Mouse (Mus musculus) forebrain, embryonic 10.5 days (tissue): ENCODE data around the gene Mrpl24. TPM values are rescaled to one million over a fixed set of nuclear protein-coding genes. Genes with fewer than 3 reads are reported as not detected.
A peak's percentile ranks its signal among the peaks of the same experiment; 100 is the strongest.

Experiments used
- DNase-seq: peaks from one replicate; pipeline ENCODE4 v3.0.0-alpha.2; 2017; ENCODE audit warnings: low spot score; ENCODE audit errors: extremely low spot score
- H3K27ac ChIP-seq: fragments of 300-500 bp; sonication (generic); 2 replicates; pipeline ENCODE4 v1.5.1; 2016; ENCODE audit warnings: mild to moderate bottlenecking
- H3K27me3 ChIP-seq: fragments of 300-500 bp; sonication (generic); 2 replicates; pipeline ENCODE4 v1.6.1; 2016; ENCODE audit warnings: mild to moderate bottlenecking; ENCODE audit not compliant: poor library complexity, severe bottlenecking
- H3K36me3 ChIP-seq: fragments of 300-500 bp; sonication (generic); replicated peaks from 2 replicates; pipeline ENCODE4 v1.6.1; 2016; ENCODE audit warnings: mild to moderate bottlenecking, moderate library complexity
- H3K4me1 ChIP-seq: fragments of 300-500 bp; sonication (generic); 2 replicates; pipeline ENCODE4 v1.6.1; 2016
- H3K4me3 ChIP-seq: fragments of 300-500 bp; sonication (generic); 2 replicates; pipeline ENCODE4 v1.5.1; 2016; ENCODE audit warnings: mild to moderate bottlenecking, moderate library complexity
- H3K9me3 ChIP-seq: fragments of 300-500 bp; sonication (generic); 2 replicates; pipeline ENCODE4 v1.6.1; 2016; ENCODE audit warnings: mild to moderate bottlenecking, moderate library complexity
- WGBS: fragments of 180-500 bp; shearing (Covaris S2); methylation state at CpG from one replicate; pipeline ENCODE4 v1.1.7; 2016; 5-methylcytosine and 5-hydroxymethylcytosine counted together
- polyA plus RNA-seq: library from polyadenylated mRNA; unstranded; fragments of >200 nt; fragmentation: Nextera tagmentation; extraction: Ambion mirVana; gene quantifications from 2 replicates; pipeline ENCODE4 v1.2.1, GENCODE M21; 2016

Gene Mrpl24
- polyA plus RNA-seq, 1 experiment from 2014 or later: 74.8 TPM

DNA sequence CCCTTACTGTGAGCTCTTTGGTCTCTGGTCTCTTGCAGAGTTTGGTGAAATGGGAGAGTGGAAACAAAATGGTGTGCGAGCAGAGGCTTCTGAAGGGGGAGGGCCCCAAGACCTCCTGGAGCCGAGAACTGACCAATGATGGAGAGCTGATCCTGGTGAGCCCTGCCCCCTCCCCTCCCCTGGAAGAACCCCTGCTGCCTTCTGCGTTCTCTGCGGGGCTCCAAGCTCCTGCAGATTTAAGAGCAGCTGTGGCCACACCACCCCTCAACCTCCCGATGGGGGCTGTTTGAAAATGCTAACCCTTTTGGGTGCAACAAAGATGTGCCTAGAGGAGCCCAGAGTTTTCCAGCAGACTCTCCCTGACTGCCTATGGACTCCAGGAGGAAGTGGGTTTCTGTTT is 33.1 kb downstream of the Mrpl24 start:
- peaks cover 17% of the 10 kb centered on the region; the same call in 1 of the 2 replicates for H3K27me3 ChIP-seq
- peaks cover 72% of the 10 kb centered on the region for H3K4me1 ChIP-seq
- H3K4me3 ChIP-seq: peak overlapping the region; percentile 76
- 8% methylated on average over 5 of the region's 5 CpGs for WGBS
- peak overlapping the region; percentile 95 for H3K27ac ChIP-seq
- no peak for DNase-seq
- H3K9me3 ChIP-seq: no peaks in the 10 kb centered on the region
- H3K36me3 ChIP-seq: peaks cover 43% of the 10 kb centered on the region

DNA sequence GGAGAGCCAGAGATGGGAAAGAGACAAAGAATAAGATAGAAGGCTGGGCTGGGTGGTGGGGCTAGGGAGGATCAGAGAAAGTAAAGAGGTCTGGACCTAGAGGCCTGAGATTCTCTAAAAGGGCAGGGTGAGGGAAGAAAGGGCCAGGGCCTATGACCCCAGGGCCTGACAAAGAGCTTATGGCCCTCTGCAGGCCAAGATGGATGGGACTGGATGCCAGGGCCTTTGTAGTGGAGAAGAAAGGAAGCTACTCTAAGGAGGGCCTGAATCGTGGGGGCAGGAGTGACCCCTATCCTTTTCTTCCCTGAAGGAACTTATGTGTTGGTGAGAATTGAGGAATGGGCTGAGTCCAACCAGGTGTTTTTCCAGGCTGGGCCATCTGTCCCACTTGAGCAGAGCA is 38.8 kb downstream of the Mrpl24 start:
- DNase-seq: no peak
- no peak overlapping the region for H3K4me3 ChIP-seq
- H3K9me3 ChIP-seq: no peaks in the 10 kb centered on the region
- WGBS: 0% methylated on average over 1 of the region's 1 CpGs
- peaks cover 61% of the 10 kb centered on the region for H3K4me1 ChIP-seq
- peak overlapping the region; percentile 96 for H3K27ac ChIP-seq
- 0 out of 2 replicates have a peak, but pooled peaks cover 4% of the 10 kb centered on the region for H3K27me3 ChIP-seq
- H3K36me3 ChIP-seq: peaks cover 24% of the 10 kb centered on the region

- no peaks in the 10 kb centered on the region for H3K9me3 ChIP-seq
- H3K36me3 ChIP-seq: peaks cover 19% of the 10 kb centered on the region
- H3K27ac ChIP-seq: peak overlapping the region; percentile 96
- 31% methylated on average over 4 of the region's 4 CpGs for WGBS
- no peak overlapping the region; the same call in none of the 2 replicates for H3K4me3 ChIP-seq
- peaks cover 57% of the 10 kb centered on the region for H3K4me1 ChIP-seq
- DNase-seq: no peak
- H3K27me3 ChIP-seq: 0 out of 2 replicates have a peak, but pooled peaks cover 4% of the 10 kb centered on the region
These were observed 39.2 kb downstream of the Mrpl24 start for GRCm38 (mm10) chr3:87958476-87958875.

DNA sequence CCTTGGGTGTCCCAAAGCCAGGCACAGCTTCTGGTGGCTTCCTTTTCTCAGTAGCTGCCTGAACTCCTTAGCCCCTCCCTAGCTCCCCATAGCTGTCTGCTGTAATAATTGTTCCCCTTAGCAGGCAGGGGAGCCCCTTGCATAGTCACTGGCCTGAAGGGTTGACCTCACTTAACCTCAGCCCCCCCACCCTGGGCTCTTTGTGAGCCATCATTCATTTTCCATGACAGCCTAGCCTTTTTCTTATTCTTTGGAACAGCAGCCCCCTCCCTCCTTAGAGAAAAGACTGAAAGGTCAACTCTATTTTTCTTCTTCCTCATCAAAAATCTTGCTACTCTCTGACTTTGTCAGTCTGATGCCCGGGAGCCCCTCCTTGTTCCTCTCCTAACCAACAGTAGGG is 39.7 kb downstream of the Mrpl24 start:
- Histone ChIP-seq H3K27me3 (0 out of 2 replicates have a peak, but pooled peaks cover 4% of the 10 kb centered on the region), H3K9me3 (no peaks in the 10 kb centered on the region), H3K4me1 (peaks cover 55% of the 10 kb centered on the region), H3K4me3 (no peak overlapping the region; the same call in none of the 2 replicates), H3K27ac (peak overlapping the region; percentile 96), H3K36me3 (peaks cover 15% of the 10 kb centered on the region)
- 26% methylated on average over 1 of the region's 1 CpGs for WGBS
- DNase-seq: no peak

DNA sequence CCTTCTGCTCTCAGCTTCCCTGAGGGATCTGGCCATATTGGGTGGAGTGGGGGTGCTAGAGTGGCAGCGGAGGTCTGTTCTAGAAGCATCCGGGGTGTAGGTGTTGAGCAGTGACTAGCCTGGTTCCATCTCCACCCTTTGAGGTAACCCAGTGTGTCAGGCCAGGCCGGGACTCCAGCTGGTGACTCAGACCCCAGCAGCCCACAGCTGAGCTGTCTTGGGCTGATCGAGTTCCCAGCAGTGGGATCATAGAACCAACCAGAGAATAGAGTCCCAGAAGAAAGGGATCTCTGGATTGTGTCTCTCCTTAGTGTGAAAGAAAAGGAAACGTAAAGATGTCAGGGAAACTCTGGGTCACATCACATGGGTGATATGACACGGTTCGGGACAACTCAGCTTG is 40.1 kb downstream of the Mrpl24 start:
- DNase-seq: no peak
- Histone ChIP-seq H3K9me3 (no peaks in the 10 kb centered on the region), H3K27me3 (0 out of 2 replicates have a peak, but pooled peaks cover 4% of the 10 kb centered on the region), H3K4me3 (no peak overlapping the region), H3K27ac (peak overlapping the region; percentile 96), H3K36me3 (peaks cover 11% of the 10 kb centered on the region), H3K4me1 (peaks cover 55% of the 10 kb centered on the region)
- 59% methylated on average over 7 of the region's 7 CpGs for WGBS

GRCm38 (mm10) chr3:87960191-87960585 is 40.9 kb downstream of the Mrpl24 start:
- Histone ChIP-seq H3K27ac (peak overlapping the region; percentile 96), H3K27me3 (0 out of 2 replicates have a peak, but pooled peaks cover 4% of the 10 kb centered on the region), H3K36me3 (peaks cover 2% of the 10 kb centered on the region), H3K9me3 (no peaks in the 10 kb centered on the region), H3K4me3 (peak overlapping the region; percentile 56), H3K4me1 (peaks cover 55% of the 10 kb centered on the region)
- DNase-seq: no peak
- WGBS: 3% methylated on average over 10 of the region's 10 CpGs

GRCm38 (mm10) chr3:87960586-87961191 is 41.4 kb downstream of the Mrpl24 start:
- peak overlapping the region; percentile 56 for H3K4me3 ChIP-seq
- peak overlapping the region; percentile 96 for H3K27ac ChIP-seq
- DNase-seq: peak; percentile 96
- peaks cover 55% of the 10 kb centered on the region for H3K4me1 ChIP-seq
- no peaks in the 10 kb centered on the region for H3K9me3 ChIP-seq
- H3K36me3 ChIP-seq: no peaks in the 10 kb centered on the region
- 0 out of 2 replicates have a peak, but pooled peaks cover 4% of the 10 kb centered on the region for H3K27me3 ChIP-seq
- under 1% methylated on average over 27 of the region's 27 CpGs for WGBS

GRCm38 (mm10) chr3:87970184-87970938 is 51.1 kb downstream of the Mrpl24 start:
- no peaks in the 10 kb centered on the region for H3K9me3 ChIP-seq
- DNase-seq: peak; percentile 78
- H3K36me3 ChIP-seq: peaks cover 22% of the 10 kb centered on the region
- H3K27ac ChIP-seq: peak overlapping the region; percentile 97
- WGBS: under 1% methylated on average over 21 of the region's 21 CpGs
- H3K4me1 ChIP-seq: peaks cover 61% of the 10 kb centered on the region
- peak overlapping the region; percentile 93 for H3K4me3 ChIP-seq
- H3K27me3 ChIP-seq: peaks cover 15% of the 10 kb centered on the region; the same call in 1 of the 2 replicates

DNA sequence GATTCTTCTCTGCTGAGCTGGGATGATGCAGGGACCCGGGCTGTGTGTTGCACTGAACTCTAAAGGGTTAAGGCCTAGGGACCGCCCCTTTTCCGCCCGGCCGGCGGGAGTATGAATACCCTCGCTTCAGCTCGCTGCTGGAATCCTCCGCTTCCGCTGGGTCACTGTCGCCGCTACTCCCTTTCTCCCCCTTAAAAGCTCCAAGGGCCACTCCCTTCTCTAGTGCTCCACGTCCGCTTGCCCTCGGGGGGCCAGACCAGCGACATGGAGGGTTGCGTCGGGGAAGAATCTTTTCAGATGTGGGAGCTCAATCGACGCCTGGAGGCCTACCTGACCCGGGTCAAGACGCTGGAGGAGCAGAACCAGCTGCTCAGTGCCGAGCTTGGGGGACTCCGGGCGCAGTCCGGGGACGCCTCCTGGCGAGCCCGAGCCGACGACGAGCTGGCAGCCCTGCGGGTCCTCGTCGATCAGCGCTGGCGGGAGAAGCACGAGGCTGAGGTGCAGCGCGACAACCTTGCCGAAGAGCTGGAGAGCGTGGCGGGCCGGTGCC is 51.7 kb downstream of the Mrpl24 start, which contains the start of gene Nes:
Nes (plus strand) TSS at position 140 of the 550 bp plus-strand sequence.
- Histone ChIP-seq H3K27me3 (peaks cover 15% of the 10 kb centered on the region; the same call in 1 of the 2 replicates), H3K4me1 (peaks cover 67% of the 10 kb centered on the region), H3K9me3 (no peaks in the 10 kb centered on the region), H3K36me3 (peaks cover 29% of the 10 kb centered on the region), H3K4me3 (peak within 1 kb of the TSS; percentile 93), H3K27ac (peak within 1 kb of the TSS; percentile 97)
- DNase-seq: peak; percentile 94
- WGBS: under 1% methylated on average over 44 of the region's 44 CpGs

DNA sequence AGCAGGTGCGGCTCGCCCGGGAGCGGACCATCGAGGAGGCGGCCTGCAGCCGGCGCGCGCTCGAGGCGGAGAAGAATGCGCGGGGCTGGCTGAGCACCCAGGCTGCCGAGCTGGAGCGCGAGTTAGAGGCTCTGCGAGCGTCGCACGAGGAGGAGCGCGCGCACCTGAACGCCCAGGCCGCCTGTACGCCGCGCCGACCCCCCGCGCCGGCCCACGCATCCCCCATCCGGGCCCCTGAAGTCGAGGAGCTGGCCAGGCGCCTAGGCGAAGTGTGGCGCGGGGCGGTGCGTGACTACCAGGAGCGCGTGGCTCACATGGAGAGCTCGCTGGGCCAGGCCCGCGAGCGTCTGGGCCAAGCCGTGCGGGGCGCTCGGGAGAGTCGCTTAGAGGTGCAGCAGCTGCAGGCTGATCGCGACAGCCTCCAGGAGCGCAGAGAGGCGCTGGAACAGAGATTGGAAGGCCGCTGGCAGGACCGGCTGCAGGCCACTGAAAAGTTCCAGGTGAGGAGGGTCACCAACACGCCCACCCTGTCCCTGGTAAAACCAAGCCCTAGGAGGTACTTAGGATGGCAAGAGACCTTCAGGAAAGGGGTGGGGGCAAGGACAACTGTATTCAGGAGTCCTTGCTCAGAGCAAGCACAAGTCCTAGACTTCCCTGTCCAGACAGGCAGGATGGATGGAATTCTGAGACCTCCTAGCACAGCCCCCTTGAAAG is 52.3 kb downstream of the Mrpl24 start:
- peak overlapping the region; percentile 97 for H3K27ac ChIP-seq
- H3K4me1 ChIP-seq: peaks cover 67% of the 10 kb centered on the region
- no peaks in the 10 kb centered on the region for H3K9me3 ChIP-seq
- under 1% methylated on average over 60 of the region's 60 CpGs for WGBS
- H3K36me3 ChIP-seq: peaks cover 35% of the 10 kb centered on the region
- no peak for DNase-seq
- peak overlapping the region; percentile 93 for H3K4me3 ChIP-seq
- peaks cover 15% of the 10 kb centered on the region; the same call in 1 of the 2 replicates for H3K27me3 ChIP-seq

- peak overlapping the region; percentile 93 for H3K4me3 ChIP-seq
- WGBS: 10% methylated on average over 8 of the region's 8 CpGs
- H3K27ac ChIP-seq: peak overlapping the region; percentile 97
- peaks cover 15% of the 10 kb centered on the region; the same call in 1 of the 2 replicates for H3K27me3 ChIP-seq
- peaks cover 67% of the 10 kb centered on the region for H3K4me1 ChIP-seq
- peaks cover 41% of the 10 kb centered on the region for H3K36me3 ChIP-seq
- no peaks in the 10 kb centered on the region for H3K9me3 ChIP-seq
- DNase-seq: peak; percentile 56
These were observed 52.9 kb downstream of the Mrpl24 start for GRCm38 (mm10) chr3:87972203-87972664.

- Histone ChIP-seq H3K4me3 (peak overlapping the region; percentile 93), H3K36me3 (peaks cover 46% of the 10 kb centered on the region), H3K27me3 (peaks cover 15% of the 10 kb centered on the region; the same call in 1 of the 2 replicates), H3K9me3 (no peaks in the 10 kb centered on the region), H3K27ac (peak overlapping the region; percentile 97), H3K4me1 (peaks cover 67% of the 10 kb centered on the region)
- WGBS: 27% methylated on average over 5 of the region's 5 CpGs
- peak; percentile 50 for DNase-seq
These were observed 53.5 kb downstream of the Mrpl24 start for GRCm38 (mm10) chr3:87972776-87973175.
